Mouse (Mus musculus): Measurements from ENCODE around the gene Amtn. TPM values are rescaled to one million over a fixed set of nuclear protein-coding genes. Genes with fewer than 3 reads are reported as not detected.
"Not testable (repeated sequence)": the region's sequence is repeated elsewhere in the genome, so short reads cannot be mapped to it uniquely, and the experiment has no call there.

Gene Amtn
- polyA plus RNA-seq (2014; fragmentation: Nextera tagmentation; extraction: Ambion mirVana), result not detected in 2 replicates

GRCm38 (mm10) chr5:88375808-88376207 is at the start of gene Amtn:
Gene Amtn, plus strand, starts transcription at chr5:88376108.
- no peak within 1 kb of the TSS for H3K4me3 ChIP-seq (ENCODE audit: low read depth, low read length)
- H3K36me3 ChIP-seq (ENCODE audit: control insufficient read depth, insufficient read depth, low read length), result no peaks in the 10 kb centered on the region
- H3K9me3 ChIP-seq (ENCODE audit: control insufficient read depth, low read length), result no peaks in the 10 kb centered on the region
- no peak within 1 kb of the TSS for H3K4me2 ChIP-seq (replicated peaks; ENCODE audit: low read depth, low read length)
- H3K27ac ChIP-seq (ENCODE audit: low read depth, low read length), result no peak within 1 kb of the TSS
- H3K9ac ChIP-seq (ENCODE audit: low read depth, low read length), result no peak within 1 kb of the TSS
- no peak for ATAC-seq (ENCODE audit: low FRiP score)
- H3K27me3 ChIP-seq (ENCODE audit: control insufficient read depth, insufficient read depth, low read length), result no peaks in the 10 kb centered on the region
- no peak for DNase-seq (ENCODE audit: low spot score)
- WGBS, result 92% methylated on average over 4 of the region's 4 CpGs
- H3K4me1 ChIP-seq (replicated peaks; ENCODE audit: control insufficient read depth, insufficient read depth, low read length), result no peaks in the 10 kb centered on the region

- not testable (repeated sequence) for H3K9me3 ChIP-seq (ENCODE audit: control insufficient read depth, low read length); H3K4me2 ChIP-seq (replicated peaks; ENCODE audit: low read depth, low read length); H3K27ac ChIP-seq (ENCODE audit: low read depth, low read length); H3K4me1 ChIP-seq (replicated peaks; ENCODE audit: control insufficient read depth, insufficient read depth, low read length); H3K4me3 ChIP-seq (ENCODE audit: low read depth, low read length); H3K36me3 ChIP-seq (ENCODE audit: control insufficient read depth, insufficient read depth, low read length); H3K9ac ChIP-seq (ENCODE audit: low read depth, low read length); ATAC-seq (ENCODE audit: low FRiP score); H3K27me3 ChIP-seq (ENCODE audit: control insufficient read depth, insufficient read depth, low read length); DNase-seq (ENCODE audit: low spot score)
- 53% methylated on average over 2 of the region's 2 CpGs for WGBS
Observed at GRCm38 (mm10) chr5:88348533-88348932, 27.4 kb upstream of the Amtn start.

- peak; percentile 70 for DNase-seq (ENCODE audit: low spot score)
- no peaks in the 10 kb centered on the region for H3K36me3 ChIP-seq (ENCODE audit: control insufficient read depth, insufficient read depth, low read length)
- H3K9me3 ChIP-seq (ENCODE audit: control insufficient read depth, low read length), result no peaks in the 10 kb centered on the region
- H3K4me1 ChIP-seq (replicated peaks; ENCODE audit: control insufficient read depth, insufficient read depth, low read length), result no peaks in the 10 kb centered on the region
- no peak overlapping the region for H3K4me3 ChIP-seq (ENCODE audit: low read depth, low read length)
- H3K4me2 ChIP-seq (replicated peaks; ENCODE audit: low read depth, low read length), result no peak overlapping the region
- H3K9ac ChIP-seq (ENCODE audit: low read depth, low read length), result no peak overlapping the region
- 11% methylated on average over 5 of the region's 5 CpGs for WGBS
- no peak for ATAC-seq (ENCODE audit: low FRiP score)
- no peaks in the 10 kb centered on the region for H3K27me3 ChIP-seq (ENCODE audit: control insufficient read depth, insufficient read depth, low read length)
- no peak overlapping the region for H3K27ac ChIP-seq (ENCODE audit: low read depth, low read length)
Observed at GRCm38 (mm10) chr5:88364768-88365167, 11.1 kb upstream of the Amtn start.

GRCm38 (mm10) chr5:88366886-88367285 is 9.0 kb upstream of the Amtn start:
- no peak for ATAC-seq (ENCODE audit: low FRiP score)
- no peak for DNase-seq (ENCODE audit: low spot score)
- no peak overlapping the region for H3K4me2 ChIP-seq (replicated peaks; ENCODE audit: low read depth, low read length)
- WGBS, result 64% methylated on average over 1 of the region's 1 CpGs
- H3K27ac ChIP-seq (ENCODE audit: low read depth, low read length), result no peak overlapping the region
- no peak overlapping the region for H3K4me3 ChIP-seq (ENCODE audit: low read depth, low read length)
- H3K36me3 ChIP-seq (ENCODE audit: control insufficient read depth, insufficient read depth, low read length), result no peaks in the 10 kb centered on the region
- H3K4me1 ChIP-seq (replicated peaks; ENCODE audit: control insufficient read depth, insufficient read depth, low read length), result no peaks in the 10 kb centered on the region
- H3K9me3 ChIP-seq (ENCODE audit: control insufficient read depth, low read length), result no peaks in the 10 kb centered on the region
- H3K9ac ChIP-seq (ENCODE audit: low read depth, low read length), result no peak overlapping the region
- H3K27me3 ChIP-seq (ENCODE audit: control insufficient read depth, insufficient read depth, low read length), result no peaks in the 10 kb centered on the region

- no peaks in the 10 kb centered on the region for H3K27me3 ChIP-seq (ENCODE audit: control insufficient read depth, insufficient read depth, low read length)
- H3K4me3 ChIP-seq (ENCODE audit: low read depth, low read length), result no peak overlapping the region
- no peaks in the 10 kb centered on the region for H3K9me3 ChIP-seq (ENCODE audit: control insufficient read depth, low read length)
- H3K4me1 ChIP-seq (replicated peaks; ENCODE audit: control insufficient read depth, insufficient read depth, low read length), result no peaks in the 10 kb centered on the region
- no peak overlapping the region for H3K27ac ChIP-seq (ENCODE audit: low read depth, low read length)
- H3K36me3 ChIP-seq (ENCODE audit: control insufficient read depth, insufficient read depth, low read length), result no peaks in the 10 kb centered on the region
- DNase-seq (ENCODE audit: low spot score) (no peak), ATAC-seq (ENCODE audit: low FRiP score) (no peak)
- no peak overlapping the region for H3K4me2 ChIP-seq (replicated peaks; ENCODE audit: low read depth, low read length)
- no peak overlapping the region for H3K9ac ChIP-seq (ENCODE audit: low read depth, low read length)
- WGBS, result 84% methylated on average over 6 of the region's 6 CpGs
Observed at GRCm38 (mm10) chr5:88370578-88371232, 5.2 kb upstream of the Amtn start.

GRCm38 (mm10) chr5:88372563-88372962 is 3.3 kb upstream of the Amtn start:
- no peaks in the 10 kb centered on the region for H3K9me3 ChIP-seq (ENCODE audit: control insufficient read depth, low read length)
- 92% methylated on average over 6 of the region's 6 CpGs for WGBS
- no peak for DNase-seq (ENCODE audit: low spot score)
- no peak overlapping the region for H3K9ac ChIP-seq (ENCODE audit: low read depth, low read length)
- ATAC-seq (ENCODE audit: low FRiP score), result no peak
- no peaks in the 10 kb centered on the region for H3K27me3 ChIP-seq (ENCODE audit: control insufficient read depth, insufficient read depth, low read length)
- H3K36me3 ChIP-seq (ENCODE audit: control insufficient read depth, insufficient read depth, low read length), result no peaks in the 10 kb centered on the region
- no peak overlapping the region for H3K27ac ChIP-seq (ENCODE audit: low read depth, low read length)
- no peaks in the 10 kb centered on the region for H3K4me1 ChIP-seq (replicated peaks; ENCODE audit: control insufficient read depth, insufficient read depth, low read length)
- H3K4me2 ChIP-seq (replicated peaks; ENCODE audit: low read depth, low read length), result no peak overlapping the region
- H3K4me3 ChIP-seq (ENCODE audit: low read depth, low read length), result no peak overlapping the region

- 91% methylated on average over 2 of the region's 2 CpGs for WGBS
- H3K27ac ChIP-seq (ENCODE audit: low read depth, low read length); DNase-seq (ENCODE audit: low spot score); H3K9ac ChIP-seq (ENCODE audit: low read depth, low read length); H3K4me2 ChIP-seq (replicated peaks; ENCODE audit: low read depth, low read length); H3K27me3 ChIP-seq (ENCODE audit: control insufficient read depth, insufficient read depth, low read length); H3K36me3 ChIP-seq (ENCODE audit: control insufficient read depth, insufficient read depth, low read length); H3K4me1 ChIP-seq (replicated peaks; ENCODE audit: control insufficient read depth, insufficient read depth, low read length); ATAC-seq (ENCODE audit: low FRiP score); H3K9me3 ChIP-seq (ENCODE audit: control insufficient read depth, low read length); H3K4me3 ChIP-seq (ENCODE audit: low read depth, low read length): not testable (repeated sequence)
Observed at GRCm38 (mm10) chr5:88391960-88392359, 16.1 kb downstream of the Amtn start.

GRCm38 (mm10) chr5:88398581-88398980 is 22.7 kb downstream of the Amtn start:
- Histone ChIP-seq H3K36me3 (ENCODE audit: control insufficient read depth, insufficient read depth, low read length) (no peaks in the 10 kb centered on the region), H3K27me3 (ENCODE audit: control insufficient read depth, insufficient read depth, low read length) (no peaks in the 10 kb centered on the region), H3K9me3 (ENCODE audit: control insufficient read depth, low read length) (no peaks in the 10 kb centered on the region), H3K9ac (ENCODE audit: low read depth, low read length) (no peak overlapping the region), H3K4me2 (replicated peaks; ENCODE audit: low read depth, low read length) (no peak overlapping the region), H3K27ac (ENCODE audit: low read depth, low read length) (no peak overlapping the region), H3K4me3 (ENCODE audit: low read depth, low read length) (no peak overlapping the region), H3K4me1 (replicated peaks; ENCODE audit: control insufficient read depth, insufficient read depth, low read length) (no peaks in the 10 kb centered on the region)
- ATAC-seq (ENCODE audit: low FRiP score), result no peak
- 75% methylated on average over 5 of the region's 5 CpGs for WGBS
- no peak for DNase-seq (ENCODE audit: low spot score)

- no peak overlapping the region for H3K4me3 ChIP-seq (ENCODE audit: low read depth, low read length)
- DNase-seq (ENCODE audit: low spot score) (peak; percentile 89), ATAC-seq (ENCODE audit: low FRiP score) (peak; percentile 34; the same call in 1 of the 2 replicates)
- H3K27me3 ChIP-seq (ENCODE audit: control insufficient read depth, insufficient read depth, low read length), result no peaks in the 10 kb centered on the region
- H3K4me2 ChIP-seq (replicated peaks; ENCODE audit: low read depth, low read length), result no peak overlapping the region
- H3K9me3 ChIP-seq (ENCODE audit: control insufficient read depth, low read length), result no peaks in the 10 kb centered on the region
- no peaks in the 10 kb centered on the region for H3K36me3 ChIP-seq (ENCODE audit: control insufficient read depth, insufficient read depth, low read length)
- H3K4me1 ChIP-seq (replicated peaks; ENCODE audit: control insufficient read depth, insufficient read depth, low read length), result no peaks in the 10 kb centered on the region
- no peak overlapping the region for H3K27ac ChIP-seq (ENCODE audit: low read depth, low read length)
- H3K9ac ChIP-seq (ENCODE audit: low read depth, low read length), result no peak overlapping the region
- WGBS, result 13% methylated on average over 6 of the region's 6 CpGs
Observed at GRCm38 (mm10) chr5:88399849-88400248, 23.9 kb downstream of the Amtn start.
